Mouse (Mus musculus) cerebellum, adult 8-10 months (tissue): ENCODE data around the gene Keg1.

ENCODE experiments used
- DNase-seq: peaks from one replicate; pipeline ENCODE4 v3.0.0; 2022

Gene Keg1

DNA sequence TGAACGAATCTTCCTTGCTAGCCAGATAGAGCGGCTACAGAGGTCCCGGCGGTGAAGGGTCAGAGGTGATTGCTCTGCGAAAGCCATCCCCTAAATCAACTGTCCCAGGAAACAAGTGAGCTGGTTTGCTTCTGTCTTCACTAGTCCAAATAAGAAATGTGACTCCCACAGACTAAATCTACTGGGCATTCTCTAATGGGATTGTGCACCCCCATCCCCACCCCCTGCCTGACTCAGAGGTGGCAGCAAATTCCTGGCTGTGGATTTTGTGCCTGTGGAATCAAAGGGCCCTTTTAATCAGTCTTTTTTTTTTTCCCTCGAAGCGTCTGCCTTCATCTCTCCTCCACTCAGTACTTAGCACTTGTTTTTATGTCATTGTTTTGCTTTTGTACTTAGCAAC lies 69.7 kb downstream of the Keg1 start, which contains the start of gene Cntf:
TSS of gene Cntf (minus strand) at position 325 of the 400 bp plus-strand sequence.
- DNase-seq = no peak
